Mouse (Mus musculus): ENCODE results near the gene H2-Ke6.

The H2-Ke6 gene
- long read RNA-seq, experiment 1, transcript H2-Ke6-212 (8 exons, 1,133 nt), result minor isoform, 5 of 122 reads
- long read RNA-seq, experiment 1, transcript H2-Ke6-201 (9 exons, 965 nt), result major isoform, 78 of 122 reads
- long read RNA-seq, experiment 1, partial matches to known transcripts, result 19 of 122 reads
- long read RNA-seq, experiment 1, other reads (novel, unspliced or antisense), result 17 of 122 reads
- long read RNA-seq, experiment 2, transcript H2-Ke6-212 (8 exons, 1,133 nt), result minor isoform, 9 of 121 reads
- long read RNA-seq, experiment 2, transcript H2-Ke6-201 (9 exons, 965 nt), result major isoform, 70 of 121 reads
- long read RNA-seq, experiment 2, partial matches to known transcripts, result 21 of 121 reads
- long read RNA-seq, experiment 2, other reads (novel, unspliced or antisense), result 15 of 121 reads

DNA sequence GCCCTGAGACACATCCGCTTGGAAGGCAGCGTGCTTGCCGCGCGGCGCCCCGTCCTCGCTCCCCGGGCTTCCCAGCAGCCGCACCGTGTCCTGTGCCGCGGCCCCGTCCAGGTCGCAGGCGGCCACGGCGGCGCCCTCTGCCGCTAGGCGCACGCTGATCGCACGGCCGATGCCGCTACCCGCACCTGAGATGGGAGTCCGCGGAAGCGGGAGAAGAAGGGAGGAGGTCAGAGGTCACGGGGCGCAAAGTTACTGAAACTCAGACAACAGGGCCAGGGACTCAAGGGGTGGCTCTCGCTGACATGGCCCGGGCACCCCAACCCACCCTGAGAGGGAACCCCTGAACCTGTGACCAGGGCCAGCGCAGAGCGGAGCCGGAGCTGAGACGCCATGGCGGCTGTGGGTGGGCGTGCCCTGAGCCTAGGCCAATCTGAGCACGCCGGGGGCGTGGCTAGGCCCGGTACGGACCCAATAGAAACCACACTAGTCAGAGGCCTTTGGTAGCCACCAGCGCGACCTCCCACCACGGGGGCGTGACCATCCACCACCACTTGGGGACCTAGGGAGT lies at the start of gene H2-Ke6:
Gene H2-Ke6 (minus strand): TSS at position 405 of the 568 bp plus-strand sequence.
- intact Hi-C loops (cut with DNase I), result no loop called here

DNA sequence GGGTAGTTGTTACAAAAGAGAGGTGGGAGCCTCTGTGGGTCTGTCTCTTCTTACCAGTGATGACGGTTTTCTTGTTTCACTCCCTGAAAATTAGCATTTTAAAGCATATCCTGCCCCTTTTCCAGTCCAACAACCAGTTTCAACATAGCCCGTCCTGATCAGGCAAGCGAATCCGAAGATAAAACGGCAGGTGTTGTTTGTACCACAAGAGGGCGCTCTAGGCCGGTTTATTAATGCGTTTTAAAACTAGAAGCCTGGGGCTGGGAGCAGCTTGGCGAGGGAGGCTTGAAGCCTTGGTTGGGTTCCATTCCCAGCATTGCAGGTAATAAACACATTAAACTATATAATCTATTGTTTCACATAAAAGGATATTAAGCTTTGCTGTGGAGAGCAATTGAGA lies 49.7 kb upstream of the H2-Ke6 start:
- intact Hi-C loops (cut with DNase I), result loop anchor here (2.0 to 10.0 kb wide), 3 partner anchors 60 to 157 kb away; partner anchors contain the start of gene H2-Ob

DNA sequence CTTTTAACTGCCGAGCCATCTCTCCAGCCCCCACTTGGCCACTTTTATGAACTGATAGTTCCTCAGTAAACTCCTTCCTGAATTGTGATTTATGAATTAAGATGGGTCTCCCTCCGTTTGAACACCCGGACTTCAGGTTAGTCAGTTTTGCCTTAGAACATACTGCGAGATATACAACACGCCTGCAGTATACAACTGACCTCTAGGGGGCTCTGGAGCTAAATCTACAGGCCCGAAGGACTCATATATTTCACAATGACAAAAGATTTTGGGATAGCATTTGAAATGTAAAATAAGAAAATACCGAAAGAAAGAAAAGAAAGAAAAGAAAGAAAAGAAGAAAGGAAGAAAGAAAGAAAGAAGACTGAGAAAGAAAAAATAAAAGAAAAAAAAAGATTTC lies 47.4 kb upstream of the H2-Ke6 start:
- intact Hi-C loops (cut with DNase I), result loop anchor here (5.0 to 10.0 kb wide), 2 partner anchors 62 to 160 kb away; partner anchors contain the start of gene H2-Ob

DNA sequence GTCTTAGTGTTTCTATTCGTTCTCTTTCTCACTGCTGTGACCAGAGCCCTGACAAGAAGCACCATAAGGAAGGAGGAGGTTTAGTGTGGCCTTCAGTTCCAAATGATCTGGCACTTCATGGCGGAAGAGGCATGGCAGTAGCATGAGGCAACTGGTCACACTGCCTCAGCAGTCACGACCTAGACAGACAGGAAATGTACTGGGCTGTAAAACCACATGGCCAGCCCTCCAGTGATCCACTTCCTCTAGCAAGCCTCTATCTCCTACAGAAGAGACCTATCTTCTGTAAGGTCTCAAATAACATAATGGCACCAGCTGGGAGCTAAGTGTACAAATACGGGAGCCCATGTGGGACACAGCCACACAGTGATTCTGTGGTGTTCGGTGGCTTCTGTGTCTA lies 44.2 kb upstream of the H2-Ke6 start:
- intact Hi-C loops (cut with DNase I), result loop anchor here (10.0 kb wide), 1 partner anchor 163 kb away; the partner anchor contains the start of gene H2-Ob

DNA sequence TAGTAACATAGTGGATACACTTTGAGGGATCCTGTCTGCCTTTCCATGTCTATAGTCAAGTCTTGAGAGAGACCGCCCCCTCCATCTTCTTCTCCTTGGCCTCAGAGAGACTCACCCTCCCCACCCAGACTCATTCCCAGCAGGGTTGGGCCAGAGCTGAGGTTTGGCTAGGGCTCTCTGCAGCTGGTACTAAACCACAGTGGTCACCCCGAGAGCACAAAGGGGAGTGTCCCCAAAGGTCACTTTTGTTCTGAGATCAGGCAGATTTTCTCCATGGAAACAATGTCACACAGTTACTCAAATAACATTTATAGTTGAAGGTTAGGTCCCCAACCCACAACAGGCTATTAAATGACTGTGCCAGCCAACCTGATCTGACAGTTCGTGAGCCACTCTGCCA lies 41.0 kb upstream of the H2-Ke6 start:
- intact Hi-C loops (cut with DNase I), result no loop called here

DNA sequence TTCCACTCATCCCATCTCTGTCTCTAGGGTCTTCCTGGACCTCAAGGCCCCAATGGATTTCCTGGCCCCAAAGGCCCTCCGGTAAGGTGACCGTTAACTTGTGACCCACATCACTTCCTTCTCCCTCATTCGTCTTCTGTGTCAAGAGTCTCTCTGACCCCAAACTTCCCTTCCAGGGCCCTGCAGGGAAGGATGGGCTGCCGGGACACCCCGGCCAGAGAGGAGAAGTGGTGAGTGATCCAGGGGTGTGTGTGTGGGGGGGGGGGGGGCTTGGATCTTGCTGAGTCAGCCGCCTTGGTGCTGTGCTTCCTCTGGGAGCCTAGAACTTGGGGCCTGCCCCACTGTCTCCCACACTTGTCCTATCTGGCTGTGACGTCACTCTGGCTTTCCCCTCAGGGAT lies 29.4 kb upstream of the H2-Ke6 start:
- intact Hi-C loops (cut with DNase I), result no loop called here

DNA sequence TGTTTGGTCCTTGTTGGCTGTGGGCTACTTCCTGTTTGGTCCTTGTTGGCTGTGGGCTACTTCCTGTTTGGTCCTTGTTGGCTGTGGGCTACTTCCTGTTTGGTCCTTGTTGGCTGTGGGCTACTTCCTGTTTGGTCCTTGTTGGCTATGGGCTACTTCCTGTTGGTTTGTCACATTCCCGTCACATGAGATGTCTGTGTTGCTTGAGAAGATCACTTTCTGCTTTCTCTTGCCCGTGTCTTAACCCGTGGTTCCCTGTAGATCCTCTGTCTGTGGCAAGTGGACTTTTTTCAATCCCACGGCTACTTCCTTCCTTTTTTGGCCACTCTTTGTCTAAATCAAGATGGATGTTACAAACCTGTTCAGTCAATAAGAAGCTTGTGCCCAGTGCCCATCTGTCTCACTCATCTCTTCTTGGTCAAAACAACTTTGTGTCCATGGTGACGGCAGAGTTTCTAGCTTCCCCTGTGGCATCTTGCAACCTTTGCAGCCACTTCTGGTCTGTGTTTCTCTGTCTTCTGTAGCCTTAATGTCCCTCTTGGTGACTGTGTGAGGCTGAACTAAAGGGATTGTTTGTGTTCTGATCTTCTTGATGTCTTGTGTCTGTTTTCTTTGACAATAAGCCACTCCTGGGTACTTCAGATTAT lies 19.7 kb upstream of the H2-Ke6 start:
- intact Hi-C loops (cut with DNase I), result no loop called here

DNA sequence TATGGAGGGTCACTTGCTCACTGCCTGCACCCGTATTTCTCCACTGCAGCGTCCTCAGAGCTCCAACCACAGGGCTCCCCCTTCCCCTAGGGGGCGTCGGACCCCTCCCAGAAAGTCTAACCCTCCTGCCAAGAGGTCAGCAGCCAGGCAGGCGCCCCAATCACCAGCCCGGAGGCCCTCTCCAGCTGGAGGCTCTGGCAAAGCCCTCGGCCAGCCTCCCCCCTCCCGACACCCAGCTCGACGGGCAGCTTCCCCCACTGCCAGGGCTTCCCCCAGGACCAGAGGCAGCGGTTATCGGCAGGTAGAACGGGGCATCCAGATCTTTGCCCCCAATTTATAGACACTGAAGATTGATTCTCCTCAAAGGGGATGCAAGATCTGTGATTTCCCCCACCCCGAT lies 18.1 kb upstream of the H2-Ke6 start:
- intact Hi-C loops (cut with DNase I), result no loop called here

DNA sequence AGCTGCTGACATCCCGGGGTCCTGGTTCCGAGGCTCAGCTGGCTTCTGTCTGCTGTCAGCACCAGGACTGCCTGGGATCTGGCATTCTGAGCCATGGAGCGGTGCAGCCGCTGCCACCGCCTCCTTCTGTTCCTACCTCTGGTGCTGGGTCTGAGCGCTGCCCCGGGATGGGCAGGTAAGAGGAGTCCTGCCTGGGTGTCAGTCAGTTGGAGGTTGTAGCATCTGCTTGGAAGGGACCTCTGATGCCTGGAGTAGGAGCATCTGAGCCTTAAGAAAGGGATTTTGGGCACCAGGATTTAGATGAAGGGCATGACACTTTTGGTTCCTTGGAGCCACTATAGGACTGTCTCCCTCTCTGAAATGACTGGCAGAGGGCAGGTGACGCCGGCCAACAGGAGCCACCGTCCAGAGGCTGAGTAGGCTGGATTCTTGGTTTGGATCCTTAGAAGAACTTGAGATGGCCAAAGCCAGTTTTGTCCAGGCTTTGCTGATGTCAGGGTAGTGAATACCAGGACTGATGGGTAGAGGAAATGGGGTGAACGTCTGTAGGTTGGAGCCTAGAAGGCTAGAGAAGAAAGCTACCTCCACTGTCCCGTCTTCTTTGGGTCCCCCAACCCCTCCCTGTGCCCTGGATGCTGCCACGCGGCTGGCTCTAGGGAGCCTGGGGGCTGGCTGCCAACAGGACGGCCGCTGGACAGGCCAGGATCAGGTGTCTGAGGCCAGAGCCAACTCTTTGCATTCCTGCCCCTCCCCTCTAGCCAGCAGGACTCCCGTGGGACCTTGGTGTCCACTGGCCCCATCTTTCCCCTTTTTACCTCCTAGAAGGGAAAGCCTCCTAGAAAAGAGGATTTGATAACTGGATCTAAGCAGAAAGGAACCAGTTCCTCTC lies 11.9 kb upstream of the H2-Ke6 start:
- intact Hi-C loops (cut with DNase I), result loop anchor here (5.0 kb wide), 1 partner anchor 77 kb away; the partner anchor contains the start of gene H2-DMa

DNA sequence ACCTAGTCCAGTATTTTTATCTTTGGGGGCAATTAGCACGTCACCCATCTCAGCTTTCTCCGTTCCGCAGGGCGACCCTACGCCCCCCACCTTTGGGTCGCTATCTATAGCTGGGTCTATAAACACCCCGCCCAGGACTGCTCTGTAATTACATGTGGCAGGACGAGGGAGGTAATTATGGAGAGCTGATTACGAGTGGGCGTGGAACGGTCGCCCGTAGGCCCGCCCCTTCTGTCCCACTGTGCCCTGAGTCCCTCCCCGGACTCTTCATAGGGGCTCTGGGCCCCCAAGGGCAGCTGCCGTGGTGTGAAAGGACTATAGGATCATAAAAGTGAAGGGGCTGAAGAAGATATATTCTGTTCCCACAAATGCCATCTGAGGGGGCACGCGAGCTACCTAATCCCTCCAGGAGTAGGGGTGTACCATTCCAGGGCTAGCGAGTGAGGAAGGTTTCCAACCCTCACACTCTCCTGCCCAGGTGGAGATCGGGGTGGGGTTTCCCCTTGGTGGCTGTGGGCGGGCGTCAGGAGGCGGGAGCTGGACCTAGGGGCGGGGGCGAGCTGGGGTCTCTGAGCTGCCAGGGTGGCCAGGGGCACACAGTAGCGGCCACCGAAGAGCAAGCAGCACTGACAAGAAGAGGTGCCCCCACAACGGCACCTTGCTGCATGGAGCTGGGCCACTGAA lies 11.2 kb upstream of the H2-Ke6 start, which contains the start of gene Col11a2:
Gene Col11a2 (plus strand): TSS at position 560 of the 684 bp plus-strand sequence.
- intact Hi-C loops (cut with DNase I), result loop anchor here (5.0 kb wide), 1 partner anchor 78 kb away; the partner anchor contains the start of gene H2-DMa

DNA sequence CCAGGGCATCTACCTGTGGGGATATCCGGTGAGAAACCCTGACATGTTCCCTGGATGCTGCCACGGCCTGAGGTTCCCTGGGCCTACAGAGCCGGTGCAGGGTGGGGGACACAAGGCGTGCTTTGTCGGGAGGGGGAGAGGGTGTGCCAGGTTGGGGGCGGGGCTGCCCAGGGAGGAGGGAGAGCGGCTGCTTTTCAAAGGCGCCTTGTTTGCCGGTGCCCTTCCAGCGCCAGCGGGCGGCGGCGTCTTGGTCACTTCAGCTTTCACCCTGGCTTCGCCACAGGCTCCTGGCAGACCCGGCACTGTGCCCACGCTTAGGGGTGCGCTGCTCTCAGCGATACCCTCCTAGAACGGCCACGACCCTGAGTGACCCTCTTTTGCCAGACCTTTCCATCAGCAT lies 10.6 kb upstream of the H2-Ke6 start:
- intact Hi-C loops (cut with DNase I), result loop anchor here (5.0 kb wide), 1 partner anchor 79 kb away; the partner anchor contains the start of gene H2-DMa

DNA sequence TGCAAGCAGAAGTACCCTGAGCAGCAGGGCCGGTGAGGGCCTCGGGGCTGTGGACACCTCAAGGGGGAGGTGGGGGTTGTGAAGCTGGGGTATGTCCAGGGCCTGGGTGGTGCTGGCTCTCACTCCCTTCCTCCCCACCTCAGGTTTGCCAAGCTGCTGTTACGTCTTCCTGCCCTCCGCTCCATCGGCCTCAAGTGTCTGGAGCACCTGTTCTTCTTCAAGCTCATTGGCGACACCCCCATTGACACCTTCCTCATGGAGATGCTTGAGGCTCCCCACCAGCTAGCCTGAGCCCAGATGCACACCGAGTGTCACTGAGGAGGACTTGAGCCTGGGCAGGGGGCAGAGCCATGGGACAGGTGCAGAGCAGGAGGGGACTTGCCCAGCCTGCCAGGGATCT lies 9.4 kb upstream of the H2-Ke6 start:
- intact Hi-C loops (cut with DNase I), result loop anchor here (5.0 kb wide), 1 partner anchor 80 kb away; the partner anchor contains the start of gene H2-DMa

DNA sequence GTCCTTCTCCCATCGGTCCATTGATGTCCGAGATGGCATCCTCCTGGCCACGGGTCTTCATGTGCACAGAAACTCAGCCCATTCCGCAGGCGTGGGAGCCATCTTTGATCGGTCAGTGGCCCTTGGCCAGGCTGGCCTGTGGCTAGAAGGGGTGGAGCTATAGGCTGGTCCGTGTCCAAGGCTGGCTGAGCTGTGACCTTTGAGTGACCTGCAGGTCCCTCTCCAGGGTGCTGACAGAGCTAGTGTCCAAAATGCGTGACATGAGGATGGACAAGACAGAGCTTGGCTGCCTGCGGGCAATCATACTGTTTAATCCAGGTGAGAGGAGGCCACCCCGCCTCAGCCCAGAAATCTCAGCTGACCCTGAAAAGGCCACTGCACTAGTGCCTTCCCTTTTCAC lies 8.8 kb upstream of the H2-Ke6 start:
- intact Hi-C loops (cut with DNase I), result loop anchor here (5.0 kb wide), 1 partner anchor 81 kb away; the partner anchor contains the start of gene H2-DMa

DNA sequence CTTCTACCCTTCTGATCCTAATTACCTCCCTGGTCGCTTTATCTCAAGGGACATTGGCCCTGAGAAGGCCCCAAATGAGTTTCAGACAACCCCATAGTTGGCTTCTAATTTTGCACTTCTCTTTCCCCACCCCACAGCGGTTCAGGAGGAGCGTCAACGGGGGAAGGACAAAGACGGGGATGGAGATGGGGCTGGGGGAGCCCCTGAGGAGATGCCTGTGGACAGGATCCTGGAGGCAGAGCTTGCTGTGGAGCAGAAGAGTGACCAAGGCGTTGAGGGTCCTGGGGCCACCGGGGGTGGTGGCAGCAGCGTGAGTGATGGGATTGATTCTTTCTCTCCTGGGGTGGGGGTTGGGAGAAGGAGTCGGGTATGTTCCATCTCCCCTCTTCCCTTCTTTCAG lies 7.7 kb upstream of the H2-Ke6 start:
- intact Hi-C loops (cut with DNase I), result loop anchor here (5.0 kb wide), 1 partner anchor 82 kb away; the partner anchor contains the start of gene H2-DMa

DNA sequence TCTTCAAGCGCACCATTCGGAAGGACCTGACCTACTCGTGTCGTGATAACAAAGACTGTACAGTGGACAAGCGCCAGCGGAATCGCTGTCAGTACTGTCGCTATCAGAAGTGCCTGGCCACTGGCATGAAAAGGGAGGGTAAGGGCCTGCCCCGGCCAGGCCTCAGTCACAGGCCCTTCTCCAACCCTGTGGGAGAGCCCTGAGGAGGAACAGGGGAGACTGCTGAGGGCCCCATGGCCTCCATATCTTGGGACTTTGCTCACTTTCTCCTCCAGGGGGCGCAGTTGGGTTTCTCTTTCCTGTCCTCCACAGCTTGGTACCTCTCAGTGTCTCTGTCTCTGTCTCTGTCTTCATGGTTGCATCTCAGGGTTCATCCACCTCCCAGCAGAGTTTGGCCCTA lies 6.2 kb upstream of the H2-Ke6 start:
- intact Hi-C loops (cut with DNase I), result no loop called here

DNA sequence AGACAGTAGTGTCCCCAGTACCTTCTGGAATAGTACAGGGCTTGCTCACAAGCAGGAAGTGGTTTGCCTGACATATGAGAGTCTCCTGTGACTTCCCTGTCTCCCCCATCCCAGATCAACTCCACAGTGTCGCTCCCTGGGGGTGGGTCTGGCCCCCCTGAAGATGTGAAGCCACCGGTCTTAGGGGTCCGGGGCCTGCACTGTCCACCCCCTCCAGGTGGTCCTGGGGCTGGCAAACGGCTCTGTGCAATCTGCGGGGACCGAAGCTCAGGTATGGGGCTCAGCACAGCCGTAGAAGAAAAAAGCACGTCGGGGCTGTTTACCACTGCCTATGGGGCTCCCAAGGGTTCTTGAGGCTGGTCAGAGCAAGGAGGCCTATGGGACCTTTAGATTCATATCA lies 5.6 kb upstream of the H2-Ke6 start:
- intact Hi-C loops (cut with DNase I), result no loop called here

DNA sequence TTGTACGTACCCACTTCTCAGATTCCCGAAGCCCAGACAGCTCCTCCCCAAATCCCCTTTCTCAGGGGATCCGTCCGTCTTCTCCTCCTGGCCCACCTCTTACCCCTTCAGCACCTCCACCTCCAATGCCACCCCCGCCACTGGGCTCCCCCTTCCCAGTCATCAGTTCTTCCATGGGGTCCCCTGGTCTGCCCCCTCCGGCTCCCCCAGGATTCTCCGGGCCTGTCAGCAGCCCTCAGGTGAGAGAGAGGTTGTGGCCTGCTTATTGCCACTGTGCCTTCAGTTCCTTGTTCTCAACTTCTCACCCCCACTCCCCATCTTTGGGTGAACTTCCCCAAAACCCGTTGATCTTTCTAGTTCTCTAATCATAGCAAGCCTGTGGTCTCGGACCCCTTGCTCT lies 4.9 kb upstream of the H2-Ke6 start:
- intact Hi-C loops (cut with DNase I), result no loop called here

DNA sequence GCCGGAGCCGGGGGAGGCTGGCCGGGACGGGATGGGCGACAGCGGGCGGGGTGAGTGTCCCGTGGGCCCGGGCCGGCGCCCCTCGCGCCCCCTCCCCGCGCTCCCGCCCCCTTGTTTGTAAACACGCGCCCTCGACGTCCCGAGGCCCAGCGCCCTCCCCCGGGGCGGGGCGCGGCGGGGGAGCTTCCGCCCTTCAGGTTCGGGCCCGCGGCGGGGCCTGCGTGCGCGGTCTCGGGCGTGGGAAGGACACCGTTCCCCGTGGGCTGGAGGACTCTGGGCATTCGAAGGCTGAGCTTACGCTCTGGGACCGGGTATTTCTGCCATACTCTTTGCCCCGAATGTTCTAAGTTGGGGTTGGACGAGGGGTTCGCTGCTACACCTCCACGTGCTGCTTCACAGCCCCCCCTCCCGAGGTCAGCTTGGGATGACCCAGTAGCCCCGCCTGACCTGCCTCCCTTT lies 4.3 kb upstream of the H2-Ke6 start:
- intact Hi-C loops (cut with DNase I), result no loop called here

DNA sequence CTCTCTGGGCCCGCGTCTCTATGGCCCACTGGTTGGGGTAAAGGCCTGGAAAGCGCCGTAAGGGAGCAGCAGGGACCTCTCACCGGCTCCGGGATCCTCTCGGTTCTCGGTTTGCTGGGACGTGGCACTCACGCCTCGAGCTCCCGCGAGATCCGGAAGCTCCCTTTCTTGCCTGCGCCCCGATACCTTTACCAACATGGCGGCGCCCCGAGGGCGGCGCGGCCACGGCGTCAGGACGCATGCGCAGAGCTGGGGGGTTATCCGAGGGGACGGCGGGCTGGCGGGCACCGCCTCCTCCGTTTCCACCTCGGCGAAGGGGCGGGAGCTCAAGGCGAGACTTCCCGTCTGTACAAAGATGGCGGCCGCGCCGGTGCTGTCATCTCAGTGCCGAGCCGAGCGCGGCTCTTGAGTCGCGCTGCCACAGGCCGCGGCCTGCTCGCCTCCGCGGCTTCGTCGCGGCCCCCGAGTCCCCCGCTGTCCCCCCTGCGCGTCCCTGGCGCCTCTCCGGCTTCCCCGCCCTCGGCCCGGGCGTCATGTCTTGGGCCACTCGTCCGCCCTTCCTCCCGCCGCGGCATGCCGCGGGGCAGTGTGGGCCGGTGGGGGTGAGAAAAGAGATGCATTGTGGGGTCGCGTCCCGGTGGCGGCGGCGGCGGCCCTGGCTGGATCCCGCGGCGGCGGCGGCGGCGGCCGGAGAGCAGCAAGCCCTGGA lies 3.8 kb upstream of the H2-Ke6 start, which contains the start of the genes Slc39a7 and Rxrb:
Gene Slc39a7 (minus strand): TSS at position 218 of the 709 bp plus-strand sequence.
Gene Rxrb (plus strand): TSS at position 348 of the 709 bp plus-strand sequence.
- intact Hi-C loops (cut with DNase I), result no loop called here

Data from adrenal gland (tissue).